18 mouse cellular contexts compared by ENCODE assay signal in the genomic region with DNA sequence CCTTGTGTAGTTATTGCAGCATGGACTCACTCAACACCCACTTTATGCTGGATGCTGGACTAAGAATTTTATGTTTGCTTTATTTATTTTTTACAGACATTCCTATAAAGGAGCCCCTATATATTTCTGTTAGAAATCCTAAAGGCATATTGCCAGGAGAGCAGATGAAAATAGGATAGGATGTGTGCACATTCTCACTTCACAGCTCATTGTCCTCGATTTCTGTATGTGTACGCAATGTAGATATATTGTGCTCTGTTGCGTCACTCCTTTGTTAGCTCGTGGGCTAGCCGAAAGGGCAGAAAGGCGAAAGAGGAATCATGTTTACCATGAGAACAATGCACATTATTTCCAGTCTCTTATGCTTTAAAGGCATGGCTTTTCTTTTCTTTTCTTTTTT.
"Had no signal": no experiment of that assay in that cellular context is flagged by ENCODE, and none has a peak within 500 bp of the region (broad histone marks: within the 10 kb centered on the region; RNA-seq: fewer than 3 reads in every experiment).

No protein-coding gene starts in this region.

- H3K4me3 ChIP-seq: liver, embryonic 12.5 days; midbrain, embryonic 10.5 days; midbrain, embryonic 12.5 days; myocyte; neural tube, embryonic 12.5 days had no signal

- H3K9me3 ChIP-seq: liver, embryonic 12.5 days; midbrain, embryonic 10.5 days; midbrain, embryonic 12.5 days; neural tube, embryonic 12.5 days had no signal

- H3K4me2 ChIP-seq: liver, embryonic 12.5 days; midbrain, embryonic 12.5 days; neural tube, embryonic 12.5 days had no signal

- ATAC-seq: liver, embryonic 12.5 days; midbrain, embryonic 16.5 days had no signal

- DNase-seq: lung, adult 18-20 months; lung, postnatal 14 days; midbrain, embryonic 14.5 days; retina, postnatal 1 day; right cerebral cortex, adult 18-20 months; right cerebral cortex, postnatal 25 days; right cerebral cortex, postnatal 4 days; spleen, adult 18-20 months; thymus, adult 18-20 months; thymus, postnatal 14 days; thymus, postnatal 36 days had no signal

- H3K9ac ChIP-seq: liver, embryonic 12.5 days; liver, embryonic 14.5 days; midbrain, embryonic 12.5 days; neural tube, embryonic 12.5 days had no signal

- H3K36me3 ChIP-seq: liver, embryonic 12.5 days; midbrain, embryonic 10.5 days; midbrain, embryonic 12.5 days; neural tube, embryonic 12.5 days had no signal

- H3K27ac ChIP-seq: liver, embryonic 12.5 days; liver, embryonic 14.5 days; midbrain, embryonic 10.5 days; midbrain, embryonic 12.5 days; neural tube, embryonic 12.5 days had no signal
